Mouse (Mus musculus): ENCODE results near the gene Mrpl55. TPM values are rescaled to one million over a fixed set of nuclear protein-coding genes. Genes with fewer than 3 reads are reported as not detected.

Gene Mrpl55
- total RNA-seq (2021) = 10 to 100 TPM; 50.6 to 58.9 TPM
- long read RNA-seq, experiment 1, transcript Mrpl55-201 (4 exons, 940 nt) = major isoform, 13 of 27 reads
- long read RNA-seq, experiment 1, partial matches to known transcripts = 2 of 27 reads
- long read RNA-seq, experiment 1, other reads (novel, unspliced or antisense) = 5 of 27 reads
- long read RNA-seq, experiment 2, transcript Mrpl55-201 (4 exons, 940 nt) = major isoform, 41 of 65 reads
- long read RNA-seq, experiment 2, transcript Mrpl55-203 (4 exons, 792 nt) = minor isoform, 8 of 65 reads
- long read RNA-seq, experiment 2, partial matches to known transcripts = 2 of 65 reads
- long read RNA-seq, experiment 2, other reads (novel, unspliced or antisense) = 6 of 65 reads

DNA sequence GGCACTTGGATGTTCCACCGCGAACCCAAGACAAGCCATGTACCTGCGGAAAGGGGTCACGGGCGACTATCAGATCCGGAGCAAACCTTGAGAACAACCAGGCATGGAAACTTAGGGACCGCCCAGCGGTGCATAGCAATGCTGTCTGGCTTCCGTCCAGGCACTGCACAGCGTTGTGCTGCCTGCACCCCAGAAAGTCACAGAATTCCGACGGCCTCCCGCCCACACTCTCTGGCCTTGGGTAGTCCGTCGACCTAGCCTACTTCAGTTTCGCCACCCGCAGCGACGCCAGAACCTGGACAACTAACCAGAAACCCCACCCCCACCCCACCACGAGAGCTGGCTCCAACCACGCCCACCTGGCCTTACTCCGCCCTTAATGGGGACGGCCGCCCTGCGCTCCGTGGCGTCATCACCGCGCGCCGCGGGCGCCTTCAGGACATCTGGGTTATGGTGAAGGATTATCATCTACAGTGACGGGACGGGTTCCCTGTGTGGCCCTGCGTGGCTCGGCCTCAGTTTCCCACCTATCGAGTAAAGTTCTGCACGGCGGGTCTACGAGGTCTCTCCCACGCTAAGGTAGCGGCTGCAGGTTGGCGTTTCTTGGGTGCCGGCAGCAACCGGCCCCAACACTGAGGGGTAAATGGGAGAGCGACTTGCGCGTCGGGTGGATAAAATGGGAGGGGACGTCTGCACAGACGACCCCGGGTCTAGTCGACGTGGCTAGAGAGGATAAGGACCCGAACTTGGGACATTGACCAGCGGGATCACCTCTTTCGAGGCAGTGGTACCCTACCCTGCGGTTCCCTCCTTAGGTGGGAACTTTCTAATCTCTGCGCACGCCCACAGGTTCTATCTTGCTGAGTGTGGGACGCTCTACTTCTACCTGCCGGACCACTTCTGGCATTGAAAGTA lies at the start of gene Mrpl55:
Mrpl55 (plus strand) TSS at position 406 of the 915 bp plus-strand sequence.
- DNase-seq (ENCODE audit: low spot score in 2 of 2) = peak; percentile 95

DNA sequence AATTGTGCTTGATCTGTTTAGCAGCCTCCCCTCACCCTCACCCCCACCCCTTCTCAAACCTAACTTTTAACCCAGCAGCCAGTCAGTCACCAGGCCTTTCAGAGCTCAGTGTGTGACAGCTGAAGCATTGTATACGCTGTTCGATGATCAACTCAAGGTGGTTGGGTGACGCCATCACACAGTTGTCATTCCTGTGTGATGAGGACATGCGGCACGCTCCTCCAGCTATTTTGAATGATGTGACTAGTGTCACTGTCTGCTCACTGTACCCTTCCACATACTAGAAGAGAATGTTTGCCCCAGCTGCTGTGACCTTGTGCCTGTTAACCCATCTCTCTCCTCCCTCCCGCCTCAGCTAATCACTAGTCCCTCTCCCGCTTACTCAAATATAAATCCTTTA lies 48.1 kb upstream of the Mrpl55 start:
- no peak for DNase-seq (ENCODE audit: low spot score in 2 of 2)

DNA sequence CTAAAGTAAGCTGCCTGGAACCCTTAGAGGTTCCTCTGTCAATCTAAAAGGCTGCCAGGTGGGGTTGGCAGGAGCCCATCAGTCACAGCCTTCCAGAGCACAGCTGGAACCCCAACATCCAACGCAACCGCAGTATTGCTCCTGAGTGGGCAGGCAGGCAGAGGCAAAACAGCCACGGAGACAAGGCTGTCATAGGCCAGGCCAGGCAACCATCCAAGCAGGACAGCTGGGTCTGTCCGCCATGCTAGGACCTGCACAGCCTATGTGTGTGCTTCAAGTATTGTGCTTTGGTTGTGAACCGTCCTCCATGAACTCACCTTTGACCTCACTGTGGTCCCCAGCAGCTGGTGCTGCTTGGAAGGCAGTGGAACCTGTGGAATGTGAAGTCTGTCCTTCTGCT lies 46.4 kb upstream of the Mrpl55 start:
- no peak for DNase-seq (ENCODE audit: low spot score in 2 of 2)

DNA sequence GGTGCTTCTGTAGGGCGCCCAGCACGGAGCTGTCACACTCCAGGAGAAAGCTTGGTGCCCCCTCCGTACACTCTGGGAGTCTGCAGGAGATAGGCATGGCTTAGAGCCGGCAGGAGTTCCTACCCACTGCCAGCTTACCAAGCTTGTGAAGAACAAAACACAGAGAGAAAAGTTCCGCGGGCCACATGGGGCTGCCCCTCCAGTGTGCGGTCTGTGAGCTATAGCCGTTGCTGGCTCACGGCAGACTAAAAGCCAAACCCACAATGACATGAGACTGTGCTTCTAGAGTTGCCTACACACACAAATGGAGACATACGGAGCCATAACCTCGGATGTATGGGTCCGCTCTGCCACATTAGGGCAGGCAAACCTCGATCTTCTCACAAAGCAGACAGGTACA lies 43.2 kb upstream of the Mrpl55 start:
- no peak for DNase-seq (ENCODE audit: low spot score in 2 of 2)

DNA sequence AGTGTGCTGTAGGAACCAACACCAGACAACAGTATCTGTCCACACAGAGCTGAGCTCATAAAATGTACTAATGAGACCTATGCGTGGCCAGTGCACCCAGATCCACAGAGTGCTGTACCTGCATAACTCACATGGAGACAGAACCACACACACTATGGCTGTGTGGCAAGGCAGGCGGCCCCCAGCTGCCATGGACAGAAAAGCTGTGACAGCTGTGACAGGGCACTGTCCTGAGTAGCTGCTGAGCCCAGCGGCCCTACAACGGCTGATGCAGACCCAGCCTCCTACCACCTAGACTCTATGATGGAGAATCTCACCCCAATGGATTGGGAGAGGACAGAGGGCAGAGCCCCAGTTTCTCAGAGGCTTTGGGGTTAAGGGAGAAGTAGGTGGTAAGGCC lies 42.7 kb upstream of the Mrpl55 start:
- DNase-seq (ENCODE audit: low spot score in 2 of 2) = no peak

DNA sequence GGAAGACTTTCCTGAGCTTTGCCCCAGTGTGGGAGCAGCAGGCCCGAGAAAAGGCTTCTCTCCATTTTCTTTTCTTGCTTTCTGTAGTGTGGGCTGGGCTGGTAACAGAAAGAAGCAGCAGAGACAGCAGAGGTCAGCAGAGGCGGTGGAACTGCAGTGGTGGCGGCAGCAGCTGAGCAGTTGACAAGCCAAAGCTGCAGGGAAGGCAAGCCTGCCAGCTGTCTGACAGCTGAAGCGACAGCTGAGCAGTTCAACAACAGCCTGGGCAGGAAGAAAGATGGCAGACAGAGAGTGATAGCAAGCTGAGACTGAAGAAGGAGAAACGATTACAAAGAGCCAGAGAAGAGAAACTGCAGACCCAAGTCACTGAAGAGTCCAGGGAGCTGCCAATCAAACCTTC lies 40.9 kb upstream of the Mrpl55 start:
- no peak for DNase-seq (ENCODE audit: low spot score in 2 of 2)

DNA sequence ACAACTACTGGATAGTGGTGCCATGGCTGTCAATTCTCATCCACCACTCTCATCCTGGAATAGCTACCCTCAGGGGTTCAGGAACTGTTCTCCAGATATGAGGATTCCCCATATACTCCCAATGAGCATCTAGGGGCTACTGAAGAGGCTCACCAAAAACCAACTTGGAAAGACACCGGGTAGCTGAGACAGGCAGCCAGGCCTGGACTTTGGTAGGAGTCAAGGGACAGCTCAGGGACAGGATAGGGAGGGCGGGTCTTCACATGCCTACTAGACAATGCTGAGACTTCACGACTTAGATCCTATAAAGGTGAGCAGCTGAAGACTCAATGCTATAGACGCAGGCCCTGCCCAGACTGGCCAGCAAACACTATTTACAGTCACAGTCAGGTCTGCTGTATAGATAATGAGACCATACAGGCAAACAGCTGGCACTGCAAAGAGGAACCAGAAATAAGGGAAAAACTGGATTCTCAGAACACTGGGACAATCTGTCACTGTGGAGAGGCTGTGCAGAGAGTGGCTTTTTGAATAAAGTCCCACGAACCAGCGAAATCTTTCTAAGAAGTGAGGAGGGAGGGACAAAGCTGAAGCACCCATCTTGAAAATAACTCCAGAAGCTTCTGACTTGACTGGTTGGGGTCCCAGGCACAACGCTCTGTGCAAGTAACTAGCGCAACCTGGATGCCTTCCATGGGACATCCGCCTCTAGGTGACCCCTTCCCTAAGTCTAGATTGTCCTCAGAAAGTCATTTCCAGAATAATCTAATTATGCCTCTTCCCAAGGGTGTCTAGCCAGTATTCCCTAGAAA lies 39.6 kb upstream of the Mrpl55 start:
- DNase-seq (ENCODE audit: low spot score in 2 of 2) = no peak

DNA sequence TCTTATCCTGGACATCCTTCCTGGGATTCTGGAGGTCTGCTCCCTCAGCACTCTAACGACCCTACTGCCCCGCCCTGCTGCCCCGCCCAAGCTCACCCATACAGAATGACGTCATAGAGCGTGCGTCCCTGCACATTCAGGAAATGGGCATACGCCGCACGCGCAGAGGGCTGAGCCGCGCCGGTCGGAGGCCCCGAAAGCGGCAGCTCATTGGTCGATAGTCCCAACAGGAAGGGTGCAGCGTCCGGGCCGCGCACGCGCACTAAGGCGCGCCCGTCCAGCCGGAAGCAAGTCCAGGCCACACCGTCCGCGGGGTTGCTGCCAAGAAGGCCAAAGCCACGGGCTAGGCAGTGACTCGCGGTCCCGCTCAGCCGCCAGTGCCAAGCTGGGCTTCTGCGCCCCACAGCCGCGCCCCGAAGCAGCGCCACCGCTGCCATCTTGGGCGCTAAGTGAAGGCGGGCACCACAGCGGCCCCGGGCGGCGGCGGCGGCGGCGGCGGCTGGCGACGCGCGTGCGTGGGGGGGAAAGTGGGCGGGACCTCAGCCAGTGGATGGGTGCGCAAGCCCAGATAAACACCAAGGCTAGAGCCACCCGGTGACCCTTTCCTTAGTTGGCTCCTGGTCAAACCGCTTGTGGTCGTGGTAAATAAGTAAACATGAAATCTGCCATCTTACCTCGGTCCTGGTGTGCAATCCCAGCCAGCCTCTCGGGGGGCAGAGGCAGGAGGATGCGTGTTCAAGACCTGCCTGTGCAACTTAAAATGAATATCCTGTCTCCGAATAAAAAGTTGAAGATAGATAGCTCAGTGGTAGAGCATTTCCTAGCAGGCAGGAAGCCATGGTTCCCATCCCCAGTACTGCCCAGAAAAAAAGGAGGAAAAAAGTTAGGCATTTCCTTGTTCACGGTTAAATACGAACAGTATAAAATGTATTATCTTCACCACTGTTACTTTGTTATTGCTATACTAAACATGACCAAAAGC lies 38.7 kb upstream of the Mrpl55 start, which contains the start of gene Iba57:
Iba57 (minus strand) TSS at position 485 of the 982 bp plus-strand sequence.
- DNase-seq (ENCODE audit: low spot score in 2 of 2) = peak; percentile 93 to 94

DNA sequence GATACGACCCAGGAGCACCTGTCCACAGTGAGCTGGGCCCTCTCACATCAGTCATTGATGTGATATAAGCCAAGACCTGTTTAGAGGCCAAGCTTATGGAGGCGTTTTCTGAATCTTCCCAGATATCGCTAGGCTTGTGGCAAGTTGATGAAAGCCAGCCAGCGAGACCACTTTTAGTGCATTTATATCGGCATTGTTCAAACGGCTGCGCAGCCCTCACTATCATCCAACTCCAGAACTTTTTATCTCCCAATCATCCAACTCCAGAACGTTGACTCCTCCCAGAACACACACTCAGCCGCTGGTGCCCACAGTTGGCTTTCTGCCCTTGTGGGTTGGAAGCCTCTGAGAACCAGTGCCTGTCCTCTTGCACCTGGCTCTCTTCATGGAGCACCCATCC lies 37.9 kb upstream of the Mrpl55 start:
- no peak for DNase-seq (ENCODE audit: low spot score in 2 of 2)

DNA sequence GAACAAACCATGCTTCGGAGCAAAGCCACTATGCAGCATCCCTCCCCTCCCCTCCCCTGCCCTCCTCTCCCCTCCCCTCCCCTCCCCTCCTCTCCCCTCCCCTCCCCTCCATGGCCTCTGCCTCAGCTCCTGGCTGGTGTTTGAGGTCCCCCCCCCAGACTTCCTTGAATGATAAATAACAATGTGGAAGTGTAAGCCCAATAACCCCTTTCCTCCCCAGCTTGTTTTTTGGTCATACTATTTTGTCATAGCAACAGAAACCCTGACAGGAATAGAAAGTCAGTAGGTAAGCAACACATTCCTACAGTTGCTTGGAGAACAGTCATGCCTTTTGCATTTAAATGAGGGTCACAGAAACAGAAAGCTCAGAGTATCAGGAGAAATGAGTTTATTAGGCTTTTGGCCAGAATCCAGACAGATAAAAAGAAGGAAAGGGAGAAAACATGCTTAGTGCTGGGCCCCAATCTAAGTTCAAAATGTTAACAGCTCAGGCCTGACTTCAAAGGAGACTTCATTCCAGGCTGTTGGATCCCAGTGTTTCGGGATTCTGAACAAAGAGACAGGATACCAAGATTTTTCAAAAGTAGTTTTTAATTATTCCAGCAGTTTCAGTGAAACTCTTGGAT lies 36.6 kb upstream of the Mrpl55 start:
- no peak for DNase-seq (ENCODE audit: low spot score in 2 of 2)

DNA sequence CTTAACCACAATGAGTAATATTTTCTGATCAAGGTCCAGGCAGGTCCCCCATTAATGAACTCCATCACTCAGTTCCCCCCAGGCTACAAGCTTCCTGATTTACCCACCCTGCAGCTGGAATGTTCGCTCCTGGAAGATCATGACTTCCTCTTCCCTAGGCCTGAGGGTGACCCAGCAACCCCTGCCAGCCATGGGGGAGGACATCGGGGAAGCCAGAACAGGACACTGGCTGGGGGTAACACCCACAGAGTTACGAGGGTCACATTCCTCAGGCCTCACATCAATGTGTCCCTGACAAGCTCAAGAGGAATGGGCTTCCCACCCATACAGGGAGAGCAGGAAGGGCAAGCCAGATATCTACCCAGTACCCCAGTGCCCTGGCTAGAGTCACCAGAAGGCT lies 32.5 kb upstream of the Mrpl55 start:
- no peak for DNase-seq (ENCODE audit: low spot score in 2 of 2)

DNA sequence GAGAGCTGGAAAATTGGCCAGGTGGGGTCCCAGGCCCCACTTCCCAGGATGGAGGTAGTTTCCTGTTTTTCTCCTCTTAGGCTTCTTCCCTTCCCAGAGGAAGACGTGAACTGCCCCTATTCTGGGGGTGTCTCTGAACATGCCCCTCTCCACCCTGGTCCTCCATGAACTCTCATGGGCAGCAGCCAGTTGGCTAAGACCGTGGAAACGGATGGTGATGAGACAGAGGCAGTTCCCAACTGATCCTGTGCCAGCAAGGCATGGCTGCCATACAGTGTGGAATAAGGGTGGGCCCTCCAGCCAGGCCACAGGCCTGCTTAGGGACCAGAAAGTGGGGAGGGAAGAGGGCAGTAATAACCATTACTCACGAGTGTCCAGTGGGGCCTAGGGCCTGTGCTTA lies 31.7 kb upstream of the Mrpl55 start:
- no peak for DNase-seq (ENCODE audit: low spot score in 2 of 2)

DNA sequence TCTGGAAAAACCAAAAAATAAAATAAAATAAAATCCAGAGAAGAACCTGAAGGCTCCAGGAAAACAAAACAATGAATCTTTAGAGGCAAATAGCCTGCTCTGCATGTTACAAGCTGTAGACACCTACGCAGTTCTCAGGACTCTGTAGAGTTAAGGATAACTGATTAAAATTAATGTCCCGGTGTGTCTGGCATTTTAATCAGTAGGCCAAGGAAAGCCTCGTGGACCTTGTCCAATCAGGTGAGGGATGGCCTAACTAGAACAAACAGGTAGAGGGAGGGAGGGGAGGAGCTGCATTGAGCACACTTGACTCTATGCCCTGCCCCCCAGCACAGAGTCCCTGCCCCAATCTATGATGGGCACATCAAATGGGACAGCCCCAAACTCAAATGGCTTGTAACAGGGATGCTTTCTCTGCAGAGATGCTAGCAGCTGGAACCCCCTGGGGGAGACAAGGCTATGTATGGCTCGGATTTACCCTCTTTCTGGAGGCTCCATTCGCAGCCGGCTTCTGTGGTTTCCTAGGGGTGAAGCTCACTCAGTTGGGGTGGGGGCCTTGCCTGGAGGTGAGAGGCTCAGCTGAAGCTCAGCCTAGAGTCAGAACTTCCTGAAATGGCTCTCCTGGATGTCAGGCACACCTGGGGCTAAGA lies 28.0 kb upstream of the Mrpl55 start:
- DNase-seq (ENCODE audit: low spot score in 2 of 2) = no peak

DNA sequence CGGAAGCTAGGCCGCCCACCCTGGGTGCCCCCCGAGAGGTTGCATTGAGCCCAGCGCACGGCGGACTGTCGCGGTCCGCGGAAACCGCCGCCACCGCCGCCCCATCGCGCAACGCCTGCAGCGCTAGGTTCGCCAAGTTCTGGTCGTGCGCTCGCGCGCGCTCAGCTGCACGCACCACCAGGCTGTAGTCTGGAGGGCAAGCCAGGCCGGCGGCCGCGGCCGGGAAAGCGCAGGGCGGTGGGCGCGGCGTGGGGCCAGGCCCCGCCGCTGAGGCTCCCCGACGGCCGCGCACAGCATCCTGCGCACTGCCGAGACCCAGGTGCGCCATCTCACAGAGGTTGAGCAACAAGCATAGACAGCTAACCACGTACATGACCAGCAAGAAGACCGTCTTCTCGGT lies 25.8 kb upstream of the Mrpl55 start:
- DNase-seq (ENCODE audit: low spot score in 2 of 2) = no peak

DNA sequence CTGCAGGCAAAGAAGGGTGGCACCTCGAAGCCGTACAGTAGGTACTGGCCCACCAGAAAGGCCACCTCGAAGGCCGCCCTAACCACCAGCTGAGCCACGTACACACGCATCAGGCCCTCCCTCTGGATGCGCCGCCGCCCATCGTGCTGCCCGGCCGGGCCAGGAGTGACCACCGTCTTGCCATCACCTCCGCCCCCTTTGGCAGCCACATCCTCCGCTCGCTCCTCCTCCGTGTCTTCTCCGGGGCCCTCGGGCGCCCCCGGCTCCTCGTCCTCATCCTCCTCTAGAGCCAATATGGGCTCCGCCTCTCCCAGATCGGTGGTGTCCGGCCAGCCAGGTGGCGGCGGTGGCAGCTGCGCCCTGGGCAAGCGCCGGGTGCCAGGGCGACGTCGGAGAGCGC lies 25.4 kb upstream of the Mrpl55 start:
- no peak for DNase-seq (ENCODE audit: low spot score in 2 of 2)

DNA sequence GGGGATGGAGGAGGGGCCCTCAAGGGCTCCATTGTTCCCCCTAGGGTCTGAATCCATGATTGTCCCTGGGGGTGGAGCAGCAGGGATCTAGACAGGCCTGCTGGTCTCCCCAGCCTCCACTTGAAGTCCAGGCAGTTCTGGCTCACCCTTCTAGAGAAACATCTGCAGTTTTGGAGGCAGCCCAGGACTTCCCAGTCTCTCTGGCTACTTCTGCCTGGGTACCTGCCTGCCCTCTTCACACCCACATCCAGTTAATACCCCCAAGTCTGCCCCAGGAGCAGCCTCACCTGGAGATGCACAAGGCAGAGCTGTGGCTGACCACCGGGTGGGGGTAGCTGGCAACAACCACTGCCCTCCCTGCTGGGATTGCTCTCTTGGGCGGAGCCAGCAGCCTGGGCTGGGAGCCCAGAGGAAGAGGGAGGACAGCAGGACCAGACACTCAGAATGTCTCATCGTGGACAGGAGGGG lies 19.4 kb upstream of the Mrpl55 start, which contains the start of gene Gjc2:
Gjc2 (minus strand) TSS at position 350 of the 468 bp plus-strand sequence.
- DNase-seq (ENCODE audit: low spot score in 2 of 2) = peak in 1 of 2 experiments; percentile 49

DNA sequence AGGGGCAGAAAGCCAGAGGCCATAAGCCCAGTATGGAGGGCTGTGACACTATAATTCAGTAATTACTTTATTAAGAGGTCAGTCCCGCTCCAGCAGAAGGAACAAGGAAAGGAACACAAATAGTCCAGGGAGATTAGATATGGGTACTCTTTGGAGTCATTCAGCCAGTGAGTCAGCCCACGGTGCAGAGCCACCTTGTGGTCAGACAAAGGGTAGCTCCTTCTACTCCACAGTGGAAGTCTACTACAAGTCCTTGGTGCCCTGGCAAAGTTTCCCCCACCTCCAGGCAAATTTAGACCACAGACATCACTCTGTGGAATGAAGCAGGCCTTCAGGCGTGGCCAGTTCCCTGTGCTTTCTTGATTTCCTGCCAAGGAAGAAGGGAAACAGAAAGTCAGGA lies 18.5 kb upstream of the Mrpl55 start:
- peak; percentile 45 to 49 for DNase-seq (ENCODE audit: low spot score in 2 of 2)

DNA sequence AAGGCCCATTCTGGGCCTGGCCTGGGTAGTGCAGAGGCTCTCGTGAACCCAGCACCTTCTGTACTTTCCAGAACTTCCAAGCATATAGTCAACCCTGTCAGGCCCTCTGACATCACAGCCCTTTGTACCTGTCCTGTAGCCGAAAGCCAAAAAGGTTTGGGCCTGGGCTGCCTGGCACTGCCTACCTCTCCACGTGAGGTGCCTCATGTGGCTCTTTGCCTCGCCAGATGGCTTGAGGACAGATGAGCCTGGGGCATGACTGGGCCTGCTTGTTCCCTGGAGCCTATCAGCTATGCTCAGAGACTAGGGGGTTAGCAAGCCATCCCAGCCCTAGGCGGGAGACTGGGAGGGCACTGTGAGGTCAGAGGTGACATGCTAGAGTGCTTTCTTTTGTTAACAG lies 16.8 kb upstream of the Mrpl55 start:
- no peak for DNase-seq (ENCODE audit: low spot score in 2 of 2)

DNA sequence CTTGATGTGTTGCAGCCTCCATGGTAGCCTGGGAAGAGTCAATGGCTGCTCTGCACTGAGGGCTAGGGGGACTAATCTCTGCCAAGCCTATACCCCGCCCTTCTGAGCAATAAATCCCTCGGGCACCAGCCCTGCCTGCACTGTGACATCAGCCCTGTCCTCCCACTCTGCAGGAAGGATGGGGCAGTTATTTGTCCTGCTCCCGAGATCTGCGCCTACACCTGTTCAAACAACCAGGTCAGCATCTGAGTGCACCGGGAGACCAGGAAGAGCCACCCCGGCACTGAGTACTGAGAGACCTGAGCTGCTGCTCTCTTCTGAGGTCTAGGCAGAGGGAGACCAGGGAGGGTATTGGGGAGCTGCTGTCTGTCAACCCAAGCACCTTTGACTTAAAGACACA lies 14.6 kb upstream of the Mrpl55 start:
- no peak for DNase-seq (ENCODE audit: low spot score in 2 of 2)
